Mouse (Mus musculus): ENCODE measurements around the gene Hmg20a. TPM values are rescaled to one million over a fixed set of nuclear protein-coding genes. Genes with fewer than 3 reads are reported as not detected.

Hmg20a gene
- polyA plus RNA-seq, 1 experiment from 2014 or later: 57.9 TPM

GRCm38 (mm10) chr9:56505793-56506755 lies 87.7 kb downstream of the Hmg20a start:
- peak overlapping the region; percentile 48 for H3K4me3 ChIP-seq (ENCODE audit: low read length)
- no peaks in the 10 kb centered on the region for H3K27me3 ChIP-seq (ENCODE audit: control insufficient read depth, insufficient read depth, low read depth, low read length)
- peak; percentile 74 for ATAC-seq (ENCODE audit: low read depth)
- peaks cover 55% of the 10 kb centered on the region for H3K4me1 ChIP-seq (replicated peaks; ENCODE audit: control insufficient read depth, insufficient read depth, low read length)
- no peaks in the 10 kb centered on the region for H3K9me3 ChIP-seq (ENCODE audit: control insufficient read depth, low read length)
- under 1% methylated on average over 31 of the region's 31 CpGs for WGBS
- peak overlapping the region; percentile 65 for H3K9ac ChIP-seq (ENCODE audit: low read length)
- peak overlapping the region; percentile 78 for H3K4me2 ChIP-seq (ENCODE audit: low read depth, low read length)
- H3K36me3 ChIP-seq (ENCODE audit: control insufficient read depth, insufficient read depth, low read length): no peaks in the 10 kb centered on the region
- peak overlapping the region; percentile 100 for H3K27ac ChIP-seq (ENCODE audit: low read length)

GRCm38 (mm10) chr9:56506931-56507681 lies 88.7 kb downstream of the Hmg20a start:
- H3K27ac ChIP-seq (ENCODE audit: low read length): peak overlapping the region; percentile 100
- H3K4me2 ChIP-seq (ENCODE audit: low read depth, low read length): peak overlapping the region; percentile 78
- peak overlapping the region; percentile 48 for H3K4me3 ChIP-seq (ENCODE audit: low read length)
- peaks cover 50% of the 10 kb centered on the region for H3K4me1 ChIP-seq (replicated peaks; ENCODE audit: control insufficient read depth, insufficient read depth, low read length)
- H3K9ac ChIP-seq (ENCODE audit: low read length): peak overlapping the region; percentile 65
- under 1% methylated on average over 25 of the region's 25 CpGs for WGBS
- ATAC-seq (ENCODE audit: low read depth): 0 out of 2 replicates have a peak, but pooled peaks have one; percentile 8
- no peaks in the 10 kb centered on the region for H3K27me3 ChIP-seq (ENCODE audit: control insufficient read depth, insufficient read depth, low read depth, low read length)
- no peaks in the 10 kb centered on the region for H3K36me3 ChIP-seq (ENCODE audit: control insufficient read depth, insufficient read depth, low read length)
- no peaks in the 10 kb centered on the region for H3K9me3 ChIP-seq (ENCODE audit: control insufficient read depth, low read length)

- 44% methylated on average over 4 of the region's 4 CpGs for WGBS
- peaks cover 46% of the 10 kb centered on the region for H3K4me1 ChIP-seq (replicated peaks; ENCODE audit: control insufficient read depth, insufficient read depth, low read length)
- H3K9ac ChIP-seq (ENCODE audit: low read length): peak overlapping the region; percentile 65
Observed at GRCm38 (mm10) chr9:56507682-56508061, 89.3 kb downstream of the Hmg20a start.

GRCm38 (mm10) chr9:56508835-56509451 lies 90.5 kb downstream of the Hmg20a start:
- H3K9me3 ChIP-seq (ENCODE audit: control insufficient read depth, low read length): no peaks in the 10 kb centered on the region
- 24% methylated on average over 11 of the region's 11 CpGs for WGBS
- H3K4me2 ChIP-seq (ENCODE audit: low read depth, low read length): no peak overlapping the region
- H3K9ac ChIP-seq (ENCODE audit: low read length): no peak overlapping the region
- no peaks in the 10 kb centered on the region for H3K36me3 ChIP-seq (ENCODE audit: control insufficient read depth, insufficient read depth, low read length)
- H3K4me1 ChIP-seq (replicated peaks; ENCODE audit: control insufficient read depth, insufficient read depth, low read length): peaks cover 34% of the 10 kb centered on the region
- H3K27ac ChIP-seq (ENCODE audit: low read length): peak overlapping the region; percentile 89
- no peak overlapping the region for H3K4me3 ChIP-seq (ENCODE audit: low read length)
- ATAC-seq (ENCODE audit: low read depth): peak; percentile 18; the same call in 1 of the 2 replicates
- H3K27me3 ChIP-seq (ENCODE audit: control insufficient read depth, insufficient read depth, low read depth, low read length): no peaks in the 10 kb centered on the region

More at GRCm38 (mm10) chr9:56507682-56508061, 89.3 kb downstream of the Hmg20a start:
- H3K4me2 ChIP-seq (ENCODE audit: low read depth, low read length): peak overlapping the region; percentile 78
- ATAC-seq (ENCODE audit: low read depth): no peak
- peak overlapping the region; percentile 48 for H3K4me3 ChIP-seq (ENCODE audit: low read length)
- H3K9me3 ChIP-seq (ENCODE audit: control insufficient read depth, low read length): no peaks in the 10 kb centered on the region
- H3K27me3 ChIP-seq (ENCODE audit: control insufficient read depth, insufficient read depth, low read depth, low read length): no peaks in the 10 kb centered on the region
- no peaks in the 10 kb centered on the region for H3K36me3 ChIP-seq (ENCODE audit: control insufficient read depth, insufficient read depth, low read length)
- peak overlapping the region; percentile 100 for H3K27ac ChIP-seq (ENCODE audit: low read length)

- Histone ChIP-seq H3K4me1 (replicated peaks; ENCODE audit: control insufficient read depth, insufficient read depth, low read length) (peaks cover 24% of the 10 kb centered on the region), H3K27ac (ENCODE audit: low read length) (no peak overlapping the region), H3K36me3 (ENCODE audit: control insufficient read depth, insufficient read depth, low read length) (no peaks in the 10 kb centered on the region), H3K27me3 (ENCODE audit: control insufficient read depth, insufficient read depth, low read depth, low read length) (no peaks in the 10 kb centered on the region), H3K4me2 (ENCODE audit: low read depth, low read length) (no peak overlapping the region), H3K9me3 (ENCODE audit: control insufficient read depth, low read length) (no peaks in the 10 kb centered on the region), H3K4me3 (ENCODE audit: low read length) (no peak overlapping the region), H3K9ac (ENCODE audit: low read length) (no peak overlapping the region)
- 70% methylated on average over 2 of the region's 2 CpGs for WGBS
- ATAC-seq (ENCODE audit: low read depth): no peak
Observed at GRCm38 (mm10) chr9:56510281-56510680, 91.9 kb downstream of the Hmg20a start.

GRCm38 (mm10) chr9:56512486-56512885 lies 94.1 kb downstream of the Hmg20a start:
- Histone ChIP-seq H3K4me3 (ENCODE audit: low read length) (no peak overlapping the region), H3K27me3 (ENCODE audit: control insufficient read depth, insufficient read depth, low read depth, low read length) (no peaks in the 10 kb centered on the region), H3K9me3 (ENCODE audit: control insufficient read depth, low read length) (no peaks in the 10 kb centered on the region), H3K4me2 (ENCODE audit: low read depth, low read length) (no peak overlapping the region), H3K9ac (ENCODE audit: low read length) (no peak overlapping the region), H3K4me1 (replicated peaks; ENCODE audit: control insufficient read depth, insufficient read depth, low read length) (peaks cover 22% of the 10 kb centered on the region), H3K36me3 (ENCODE audit: control insufficient read depth, insufficient read depth, low read length) (no peaks in the 10 kb centered on the region), H3K27ac (ENCODE audit: low read length) (no peak overlapping the region)
- 76% methylated on average over 4 of the region's 4 CpGs for WGBS
- no peak for ATAC-seq (ENCODE audit: low read depth)

- Histone ChIP-seq H3K9ac (ENCODE audit: low read length) (no peak overlapping the region), H3K36me3 (ENCODE audit: control insufficient read depth, insufficient read depth, low read length) (no peaks in the 10 kb centered on the region), H3K4me1 (replicated peaks; ENCODE audit: control insufficient read depth, insufficient read depth, low read length) (peaks cover 6% of the 10 kb centered on the region; the same call in 1 of the 2 replicates), H3K27me3 (ENCODE audit: control insufficient read depth, insufficient read depth, low read depth, low read length) (no peaks in the 10 kb centered on the region), H3K27ac (ENCODE audit: low read length) (no peak overlapping the region), H3K9me3 (ENCODE audit: control insufficient read depth, low read length) (no peaks in the 10 kb centered on the region), H3K4me3 (ENCODE audit: low read length) (no peak overlapping the region), H3K4me2 (ENCODE audit: low read depth, low read length) (no peak overlapping the region)
- WGBS: 52% methylated on average over 5 of the region's 5 CpGs
- peak; percentile 56 for ATAC-seq (ENCODE audit: low read depth)
Observed at GRCm38 (mm10) chr9:56515110-56515509, 96.7 kb downstream of the Hmg20a start.

- Histone ChIP-seq H3K4me2 (ENCODE audit: low read depth, low read length) (no peak overlapping the region), H3K4me1 (replicated peaks; ENCODE audit: control insufficient read depth, insufficient read depth, low read length) (peaks cover 6% of the 10 kb centered on the region; the same call in 1 of the 2 replicates), H3K27ac (ENCODE audit: low read length) (no peak overlapping the region), H3K4me3 (ENCODE audit: low read length) (no peak overlapping the region), H3K27me3 (ENCODE audit: control insufficient read depth, insufficient read depth, low read depth, low read length) (no peaks in the 10 kb centered on the region), H3K9me3 (ENCODE audit: control insufficient read depth, low read length) (no peaks in the 10 kb centered on the region), H3K36me3 (ENCODE audit: control insufficient read depth, insufficient read depth, low read length) (no peaks in the 10 kb centered on the region), H3K9ac (ENCODE audit: low read length) (no peak overlapping the region)
- 37% methylated on average over 3 of the region's 3 CpGs for WGBS
- ATAC-seq (ENCODE audit: low read depth): no peak
Observed at GRCm38 (mm10) chr9:56516219-56516618, 97.8 kb downstream of the Hmg20a start.

Data from lung, embryonic 16.5 days (tissue).